Mouse (Mus musculus) limb, embryonic 14.5 days (tissue): ENCODE measurements at regions not wholly inside any gene's neighbourhood (a gene's known extent, or its start where the extent isn't known, plus 50 kb on each side); places are given as distances from the start of the nearest gene placed in this dataset.
A peak's percentile ranks its signal among the peaks of the same experiment; 100 is the strongest.

Experiments used
- ATAC-seq: fragments of 200-750 bp; cut with Nextera tagmentation; 2 replicates; pipeline ENCODE4 v1.8.0; 2017; ENCODE audit warnings: low read depth, moderate number of reproducible peaks, moderate TSS enrichment; ENCODE audit not compliant: low FRiP score
- DNase-seq: peaks from one replicate; pipeline ENCODE4 v3.0.0-alpha.2; 2015; ENCODE audit warnings: low spot score
- H3K27ac ChIP-seq: fragments of 300-500 bp; sonication (generic); replicated peaks from 2 replicates; pipeline ENCODE4 v1.5.1; 2014; ENCODE audit warnings: low read depth, mild to moderate bottlenecking, low read length, moderate library complexity, mixed read lengths
- H3K27me3 ChIP-seq: fragments of 300-500 bp; sonication (generic); 2 replicates; pipeline ENCODE4 v1.6.1; 2014; ENCODE audit warnings: low read length, mixed read lengths; ENCODE audit not compliant: control insufficient read depth, insufficient read depth
- H3K36me3 ChIP-seq: fragments of 300-500 bp; sonication (generic); 2 replicates; pipeline ENCODE4 v1.6.1; 2014; ENCODE audit warnings: mild to moderate bottlenecking, low read length, moderate library complexity, mixed read lengths; ENCODE audit not compliant: control insufficient read depth, insufficient read depth
- H3K4me1 ChIP-seq: fragments of 300-500 bp; sonication (generic); 2 replicates; pipeline ENCODE4 v1.6.1; 2014; ENCODE audit warnings: antibody characterized with exemption, low read length, mixed read lengths; ENCODE audit not compliant: control insufficient read depth, insufficient read depth
- H3K4me2 ChIP-seq: fragments of 300-500 bp; sonication (generic); replicated peaks from 2 replicates; pipeline ENCODE4 v1.6.1; 2014; ENCODE audit warnings: low read depth, mild to moderate bottlenecking, low read length, moderate library complexity; ENCODE audit not compliant: severe bottlenecking
- H3K4me3 ChIP-seq: fragments of 300-500 bp; sonication (generic); replicated peaks from 2 replicates; pipeline ENCODE4 v1.5.1; 2014; ENCODE audit warnings: low read length
- H3K9ac ChIP-seq: fragments of 300-500 bp; sonication (generic); 2 replicates; pipeline ENCODE4 v1.6.1; 2014; ENCODE audit warnings: mild to moderate bottlenecking, low read depth, low read length, moderate library complexity; ENCODE audit not compliant: severe bottlenecking
- H3K9me3 ChIP-seq: fragments of 300-500 bp; sonication (generic); 2 replicates; pipeline ENCODE4 v1.6.1; 2016; ENCODE audit warnings: low read length; ENCODE audit not compliant: control insufficient read depth
- POLR2A ChIP-seq: fragments of 200-500 bp; IDR thresholded peaks from 2 replicates; pipeline ENCODE4 v1.8.0; 2012; ENCODE audit warnings: inconsistent platforms, mild to moderate bottlenecking, moderate library complexity, borderline replicate concordance; ENCODE audit not compliant: insufficient read depth, insufficient read length; ENCODE audit errors: extremely low read depth
- WGBS: fragments of 180-500 bp; shearing (Covaris S2); extraction: QIAGEN DNeasy Blood & Tissue Kit; methylation state at CpG from one replicate; pipeline ENCODE4 v1.1.7; 2014; 5-methylcytosine and 5-hydroxymethylcytosine counted together

DNA sequence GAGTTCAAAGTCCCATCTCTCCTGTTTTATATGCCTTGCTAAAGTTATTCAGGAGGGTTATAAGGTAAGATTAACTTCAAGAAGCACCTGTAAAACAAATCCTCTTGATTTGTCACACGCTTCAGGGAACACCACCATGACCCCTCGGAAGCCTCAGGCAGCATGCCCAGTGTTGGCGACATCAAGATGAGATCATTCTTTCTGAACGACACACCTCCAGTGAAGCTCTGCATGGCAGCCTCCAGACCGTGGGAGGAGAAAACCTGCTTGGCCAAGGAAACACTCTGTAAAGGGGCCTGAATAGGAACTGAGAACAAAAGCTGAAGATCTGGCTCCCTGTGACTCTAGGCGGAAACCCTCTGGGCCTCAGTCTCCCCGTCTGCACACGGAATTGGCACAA is 110.7 kb downstream of the Cdc5l start:
- H3K36me3 ChIP-seq = no peaks in the 10 kb centered on the region
- DNase-seq (no peak), ATAC-seq (no peak)
- H3K4me3 ChIP-seq = no peak overlapping the region
- H3K27ac ChIP-seq = no peak overlapping the region
- no peak overlapping the region for H3K9ac ChIP-seq
- no peak overlapping the region for H3K4me2 ChIP-seq
- peaks cover 43% of the 10 kb centered on the region for H3K4me1 ChIP-seq
- no peaks in the 10 kb centered on the region for H3K9me3 ChIP-seq
- H3K27me3 ChIP-seq = peaks cover 37% of the 10 kb centered on the region
- no peak for TF ChIP-seq POLR2A
- WGBS = 67% methylated on average over 8 of the region's 8 CpGs

GRCm38 (mm10) chr17:45320074-45320473 is 113.5 kb downstream of the Cdc5l start:
- H3K36me3 ChIP-seq = no peaks in the 10 kb centered on the region
- peaks cover 62% of the 10 kb centered on the region for H3K27me3 ChIP-seq
- no peak overlapping the region for H3K9ac ChIP-seq
- H3K27ac ChIP-seq = no peak overlapping the region
- 47% methylated on average over 7 of the region's 7 CpGs for WGBS
- H3K4me2 ChIP-seq = no peak overlapping the region
- no peaks in the 10 kb centered on the region for H3K9me3 ChIP-seq
- TF ChIP-seq POLR2A = no peak
- H3K4me1 ChIP-seq = peaks cover 28% of the 10 kb centered on the region
- ATAC-seq (no peak), DNase-seq (no peak)
- H3K4me3 ChIP-seq = no peak overlapping the region

- Histone ChIP-seq H3K27ac (peak overlapping the region; percentile 26; the same call in 1 of the 2 replicates), H3K4me3 (peak overlapping the region; percentile 16; the same call in 1 of the 2 replicates), H3K36me3 (no peaks in the 10 kb centered on the region), H3K9me3 (no peaks in the 10 kb centered on the region), H3K4me1 (peaks cover 28% of the 10 kb centered on the region), H3K4me2 (peak overlapping the region; percentile 42), H3K9ac (no peak overlapping the region), H3K27me3 (peaks cover 64% of the 10 kb centered on the region)
- peak; percentile 75; the same call in 1 of the 2 replicates for ATAC-seq
- 11% methylated on average over 25 of the region's 25 CpGs for WGBS
- peak; percentile 66 for DNase-seq
- no peak for TF ChIP-seq POLR2A
Observed at GRCm38 (mm10) chr17:45318211-45319076, 115.1 kb downstream of the Cdc5l start.

DNA sequence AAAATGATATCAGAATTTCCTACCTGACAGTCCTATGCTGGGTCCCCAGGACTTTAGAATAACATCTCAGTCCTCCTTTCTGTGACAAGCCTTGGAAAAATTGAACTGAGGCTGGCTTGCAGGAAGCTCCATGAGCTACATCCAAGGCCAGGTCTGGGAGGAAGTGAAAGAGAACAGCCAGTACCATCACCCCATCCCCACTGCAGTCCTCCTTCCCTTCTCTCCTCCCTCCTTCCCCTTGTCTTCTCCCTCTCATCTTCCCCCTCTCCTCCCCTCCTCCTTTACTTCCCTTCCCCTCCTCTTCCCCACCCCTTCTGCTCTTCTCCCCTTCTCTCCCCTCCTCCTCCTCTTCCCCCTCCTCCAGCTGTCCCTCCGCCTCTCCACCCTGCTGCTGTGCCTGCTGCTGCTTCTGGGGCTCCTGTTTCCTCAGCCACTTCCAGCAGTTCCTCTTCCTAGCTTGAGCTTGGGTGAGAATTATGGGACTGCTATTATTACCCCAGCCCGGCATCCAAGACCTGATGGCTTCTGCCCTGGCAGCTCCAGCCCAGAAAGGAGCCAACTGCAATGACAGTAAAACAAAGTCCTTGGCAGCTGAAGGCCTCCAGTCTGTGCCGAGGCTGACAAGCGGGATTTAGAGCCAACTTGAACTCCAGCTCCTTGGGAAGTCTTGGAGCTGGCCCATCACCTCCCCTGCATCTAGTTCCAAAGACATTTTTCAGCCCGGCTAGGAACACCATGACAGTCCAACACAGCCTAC is 120.8 kb downstream of the Cdc5l start:
- peaks cover 33% of the 10 kb centered on the region for H3K27me3 ChIP-seq
- TF ChIP-seq POLR2A = no peak
- H3K4me2 ChIP-seq = no peak overlapping the region
- peak; percentile 33 for DNase-seq
- H3K27ac ChIP-seq = no peak overlapping the region
- H3K9me3 ChIP-seq = peaks cover 9% of the 10 kb centered on the region
- no peak overlapping the region for H3K9ac ChIP-seq
- H3K4me1 ChIP-seq = 0 out of 2 replicates have a peak, but pooled peaks cover 3% of the 10 kb centered on the region
- no peaks in the 10 kb centered on the region for H3K36me3 ChIP-seq
- ATAC-seq = no peak
- no peak overlapping the region for H3K4me3 ChIP-seq
- WGBS = 43% methylated on average over 5 of the region's 5 CpGs

- 26% methylated on average over 7 of the region's 7 CpGs for WGBS
- no peaks in the 10 kb centered on the region for H3K36me3 ChIP-seq
- H3K4me2 ChIP-seq = no peak overlapping the region
- H3K4me3 ChIP-seq = no peak overlapping the region
- ATAC-seq (no peak), DNase-seq (no peak)
- H3K9ac ChIP-seq = no peak overlapping the region
- peaks cover 9% of the 10 kb centered on the region for H3K9me3 ChIP-seq
- no peak for TF ChIP-seq POLR2A
- H3K27me3 ChIP-seq = 0 out of 2 replicates have a peak, but pooled peaks cover 8% of the 10 kb centered on the region
- H3K4me1 ChIP-seq = peaks cover 7% of the 10 kb centered on the region; the same call in 1 of the 2 replicates
- H3K27ac ChIP-seq = no peak overlapping the region
Observed at GRCm38 (mm10) chr17:45306506-45306905, 127.0 kb downstream of the Cdc5l start.
